Mouse (Mus musculus) kidney, postnatal 4 days (tissue): ENCODE measurements at regions not wholly inside any gene's neighbourhood (a gene's known extent, or its start where the extent isn't known, plus 50 kb on each side); places are given as distances from the start of the nearest gene placed in this dataset.
A peak's percentile ranks its signal among the peaks of the same experiment; 100 is the strongest.

Experiments used
- DNase-seq, 2 experiments: peaks; one replicate each; pipeline ENCODE4 v3.0.0; 2021; ENCODE audit warnings: mixed read lengths in 2 of 2

- no peak for DNase-seq
Measured at GRCm38 (mm10) chr1:65509003-65509402, 227.1 kb downstream of the Pth2r start.

GRCm38 (mm10) chr1:65535674-65536073, 253.8 kb downstream of the Pth2r start:
- no peak for DNase-seq

GRCm38 (mm10) chr1:65538509-65538908, 256.7 kb downstream of the Pth2r start:
- no peak for DNase-seq

GRCm38 (mm10) chr1:65544219-65544864, 262.5 kb downstream of the Pth2r start:
- no peak for DNase-seq

GRCm38 (mm10) chr1:65545336-65546060, 263.6 kb downstream of the Pth2r start:
- DNase-seq, result no peak

GRCm38 (mm10) chr1:65548830-65549229, 267.0 kb downstream of the Pth2r start:
- DNase-seq, result no peak

- DNase-seq, result no peak
Measured at GRCm38 (mm10) chr1:65587402-65587801, 305.5 kb downstream of the Pth2r start.

- no peak for DNase-seq
Measured at GRCm38 (mm10) chr1:65635315-65635714, 291.0 kb upstream of the Crygf start.

- no peak for DNase-seq
Measured at GRCm38 (mm10) chr1:65654460-65654859, 271.9 kb upstream of the Crygf start.

GRCm38 (mm10) chr1:65681960-65682359, 244.4 kb upstream of the Crygf start:
- no peak for DNase-seq

GRCm38 (mm10) chr1:65687322-65687721, 239.0 kb upstream of the Crygf start:
- DNase-seq, result no peak

- no peak for DNase-seq
Measured at GRCm38 (mm10) chr1:65730262-65730661, 196.1 kb upstream of the Crygf start.

- DNase-seq, result peak; percentile 19 to 36
Measured at GRCm38 (mm10) chr1:65757951-65758350, 168.4 kb upstream of the Crygf start.

GRCm38 (mm10) chr1:65761141-65761540, 165.2 kb upstream of the Crygf start:
- DNase-seq, result peak; percentile 1 to 2

- DNase-seq, result no peak
Measured at GRCm38 (mm10) chr1:65800244-65800643, 126.1 kb upstream of the Crygf start.

- DNase-seq, result no peak
Measured at GRCm38 (mm10) chr1:65820771-65821170, 105.5 kb upstream of the Crygf start.

- no peak for DNase-seq
Measured at GRCm38 (mm10) chr1:65841116-65841515, 85.2 kb upstream of the Crygf start.

GRCm38 (mm10) chr1:65847005-65847404, 79.3 kb upstream of the Crygf start:
- DNase-seq, result no peak

GRCm38 (mm10) chr1:65873691-65874090, 52.6 kb upstream of the Crygf start:
- peak; percentile 7 to 10 for DNase-seq
